Mouse (Mus musculus) sigmoid colon, adult 10 weeks (tissue): ENCODE results near the gene Gm21750. TPM values are rescaled to one million over a fixed set of nuclear protein-coding genes. Genes with fewer than 3 reads are reported as not detected.

Experiments
- polyA plus RNA-seq: library from polyadenylated mRNA; stranded (reverse); fragments of 350-450 nt; fragmentation: Illumina TruSeq; extraction: RNeasy Lipid Tissue Mini Kit (QIAGEN cat#74804); gene quantifications from one replicate; pipeline ENCODE4 v1.2.3, GENCODE M21; 2014; ENCODE audit warnings: low read depth, low replicate concordance

The Gm21750 gene
- not detected for polyA plus RNA-seq

DNA sequence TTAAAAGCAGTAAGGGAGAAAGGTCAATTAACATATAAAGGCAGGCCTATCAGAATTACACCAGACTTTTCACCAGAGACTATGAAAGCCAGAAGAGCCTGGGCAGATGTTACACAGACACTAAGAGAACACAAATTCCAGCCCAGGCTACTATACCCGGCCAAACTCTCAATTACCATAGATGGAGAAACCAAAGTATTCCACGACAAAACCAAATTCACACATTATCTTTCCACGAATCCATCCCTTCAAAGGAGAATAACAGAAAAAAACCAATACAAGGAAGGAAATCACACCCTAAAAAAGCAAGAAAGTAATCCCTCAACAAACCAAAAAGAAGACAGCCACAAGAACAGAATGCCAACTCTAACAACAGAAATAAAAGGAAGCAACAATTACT lies at the start of gene Gm21750:
Gm21750 (plus strand) TSS at position 301 of the 400 bp plus-strand sequence.

Other genes with a start within 250 kb of the Gm21750 start
- 31.4 TPM for gene Med4, start 151.2 kb upstream of the Gm21750 start, polyA plus RNA-seq
- 298 TPM for gene Sucla2, start 135.9 kb upstream of the Gm21750 start, polyA plus RNA-seq
- gene Nudt15, start 113.0 kb upstream of the Gm21750 start, polyA plus RNA-seq: 3.9 TPM